Mouse (Mus musculus) heart, embryonic 11.5 days (tissue): ENCODE measurements around the gene Zswim8. TPM values are rescaled to one million over a fixed set of nuclear protein-coding genes. Genes with fewer than 3 reads are reported as not detected.

Source experiments
- microRNA-seq: library from miRNA; unstranded; fragments of <30 nt; microRNA quantifications from one replicate; pipeline ENCODE4, GENCODE M21; 2016; ENCODE audit warnings: borderline number of aligned reads
- polyA plus RNA-seq: library from polyadenylated mRNA; unstranded; fragments of >200 nt; fragmentation: Nextera tagmentation; extraction: Ambion mirVana; gene quantifications from 2 replicates; pipeline ENCODE4 v1.2.1, GENCODE M21; 2014

The Zswim8 gene
- polyA plus RNA-seq, 1 experiment from 2014 or later = 24.1 TPM

Small RNA genes within 50 kb of the gene (microRNA-seq; reads per million reads assigned to microRNA genes)
- 1.1 reads per million, percentile 15 among the genes with 10 or more reads in this experiment for gene Mir6946

Other genes starting within 250 kb of the Zswim8 start
- 38.1 and 42.5 TPM in 2 replicates for gene Anxa7, start 227.4 kb upstream of the Zswim8 start, polyA plus RNA-seq
- 0.62 and 1.1 TPM in 2 replicates for gene Mss51, start 210.7 kb upstream of the Zswim8 start, polyA plus RNA-seq
- gene Ppp3cb, start 161.0 kb upstream of the Zswim8 start, polyA plus RNA-seq = 43.1 and 46.8 TPM in 2 replicates
- gene Usp54, start 66.5 kb upstream of the Zswim8 start, polyA plus RNA-seq = 5.4 and 7.2 TPM in 2 replicates
- 23.6 and 28.0 TPM in 2 replicates for gene Myoz1, start 51.0 kb upstream of the Zswim8 start, polyA plus RNA-seq
- 106 and 127 TPM in 2 replicates for gene Synpo2l, start 39.2 kb upstream of the Zswim8 start, polyA plus RNA-seq
- 78.1 and 84.6 TPM in 2 replicates for gene Sec24c, start 33.2 kb upstream of the Zswim8 start, polyA plus RNA-seq
- 13.4 and 18.8 TPM in 2 replicates for gene Fut11, start 12.6 kb upstream of the Zswim8 start, polyA plus RNA-seq
- 221 and 230 TPM in 2 replicates for gene Chchd1, start 4.5 kb upstream of the Zswim8 start, polyA plus RNA-seq
- gene Ndst2, start 27.0 kb downstream of the Zswim8 start, polyA plus RNA-seq = 18.7 and 19.1 TPM in 2 replicates
- gene Camk2g, start 86.5 kb downstream of the Zswim8 start, polyA plus RNA-seq = 61.8 and 65.6 TPM in 2 replicates
- 0.37 and 0.66 TPM in 2 replicates for gene Plau, start 129.1 kb downstream of the Zswim8 start, polyA plus RNA-seq
- 78.8 and 101 TPM in 2 replicates for gene Vcl, start 221.8 kb downstream of the Zswim8 start, polyA plus RNA-seq